Mouse (Mus musculus) cortical plate, adult 2 months (tissue): ENCODE data around the gene Dscaml1.

Experiments used
- CTCF ChIP-seq: fragments of 200-500 bp; IDR thresholded peaks from 2 replicates; pipeline ENCODE4 v1.5.1; 2011; ENCODE audit warnings: mild to moderate bottlenecking, control low read depth, low read length; ENCODE audit not compliant: insufficient read depth; ENCODE audit errors: extremely low read depth
- POLR2A ChIP-seq: fragments of 200-500 bp; IDR thresholded peaks from 2 replicates; pipeline ENCODE4 v1.6.1; 2011; ENCODE audit warnings: mild to moderate bottlenecking, low read length, control low read depth; ENCODE audit not compliant: insufficient read depth; ENCODE audit errors: extremely low read depth

GRCm38 (mm10) chr9:45768421-45768820 lies 342.0 kb downstream of the Dscaml1 start:
- TF ChIP-seq POLR2A (no peak), CTCF (no peak)
